Mouse (Mus musculus) lung, adult 18-20 months (tissue): ENCODE data around the gene Cstad.

ENCODE experiments used
- DNase-seq, 2 experiments: peaks; one replicate each; pipeline ENCODE4 v3.0.0; 2022; ENCODE audit warnings: mixed read lengths in 2 of 2

Gene Cstad

GRCm38 (mm10) chr2:30629860-30630259 is 35.0 kb downstream of the Cstad start:
- DNase-seq: no peak

- peak; percentile 32 to 36 for DNase-seq
Observed at GRCm38 (mm10) chr2:30636266-30636671, 41.4 kb downstream of the Cstad start.

GRCm38 (mm10) chr2:30637991-30638390 is 43.2 kb downstream of the Cstad start:
- DNase-seq: no peak

GRCm38 (mm10) chr2:30640021-30640481 is 45.2 kb downstream of the Cstad start:
- no peak for DNase-seq

GRCm38 (mm10) chr2:30642810-30643209 is 48.0 kb downstream of the Cstad start:
- no peak for DNase-seq

GRCm38 (mm10) chr2:30643422-30643821 is 48.6 kb downstream of the Cstad start:
- DNase-seq: no peak

GRCm38 (mm10) chr2:30646833-30647232 is 52.0 kb downstream of the Cstad start:
- peak; percentile 32 to 44 for DNase-seq

GRCm38 (mm10) chr2:30647303-30647881 is 52.6 kb downstream of the Cstad start:
- DNase-seq: no peak

- no peak for DNase-seq
Observed at GRCm38 (mm10) chr2:30647882-30648494, 53.1 kb downstream of the Cstad start.

GRCm38 (mm10) chr2:30650249-30650648 is 55.4 kb downstream of the Cstad start:
- no peak for DNase-seq

- DNase-seq: no peak
Observed at GRCm38 (mm10) chr2:30651831-30652230, 57.0 kb downstream of the Cstad start.

- peak in 1 of 2 experiments; percentile 21 for DNase-seq
Observed at GRCm38 (mm10) chr2:30652581-30653037, 57.8 kb downstream of the Cstad start.

- no peak for DNase-seq
Observed at GRCm38 (mm10) chr2:30653046-30653445, 58.2 kb downstream of the Cstad start.

- no peak for DNase-seq
Observed at GRCm38 (mm10) chr2:30654158-30654557, 59.3 kb downstream of the Cstad start.

- DNase-seq: no peak
Observed at GRCm38 (mm10) chr2:30654582-30654981, 59.7 kb downstream of the Cstad start.

- DNase-seq: no peak
Observed at GRCm38 (mm10) chr2:30655746-30656145, 60.9 kb downstream of the Cstad start.

- DNase-seq: no peak
Observed at GRCm38 (mm10) chr2:30656711-30657555, 62.1 kb downstream of the Cstad start.

GRCm38 (mm10) chr2:30657674-30658479 is 63.0 kb downstream of the Cstad start:
- DNase-seq: peak; percentile 40 to 49

- peak; percentile 99 for DNase-seq
Observed at GRCm38 (mm10) chr2:30658480-30658843, 63.6 kb downstream of the Cstad start.
